Mouse (Mus musculus): ENCODE measurements around the gene Ets1.
A peak's percentile ranks its signal among the peaks of the same experiment; 100 is the strongest.

GRCm38 (mm10) chr9:32618544-32619120 lies 17.4 kb upstream of the Ets1 start:
- peak; percentile 91 for TF ChIP-seq EP300 (IDR thresholded peaks at IDR 0.05)
- TF ChIP-seq CTCF (IDR thresholded peaks at IDR 0.05): no peak
